In genomic region chr4:155668689-155669597, GRCm38 (mm10) we compare ENCODE assay signal across 8 mouse cellular contexts. TPM values are rescaled to one million over a fixed set of nuclear protein-coding genes. Genes with fewer than 3 reads are reported as not detected.
DNase-seq lines count a peak whose midpoint lies in the region; ATAC-seq lines count a peak whose summit lies in the region.

TSS of gene Mib2 (minus strand) at chr4:155669198.

- no peaks in the 10 kb centered on the region for H3K9me3 ChIP-seq in hindbrain, embryonic 12.5 days (replicated peaks)

- under 1% methylated on average over 73 of the region's 73 CpGs for WGBS in hindbrain, embryonic 12.5 days

- H3K4me3 ChIP-seq in hindbrain, embryonic 12.5 days: peak within 1 kb of the TSS; percentile 76

- peak; percentile 96 for DNase-seq in NIH3T3 (ENCODE audit: low read depth)
- DNase-seq in cerebellum, postnatal 10 days: peak; percentile 99
- DNase-seq in frontal cortex, postnatal 10 days (ENCODE audit: low spot score in 2 of 2): peak; percentile 97 to 98
- DNase-seq in layer of hippocampus, postnatal 14 days (ENCODE audit: low spot score in 2 of 2): peak; percentile 98 to 99
- peak; percentile 97 for DNase-seq in lung, postnatal 14 days
- peak; percentile 83 for DNase-seq in retina, adult 2 months (ENCODE audit: low read depth, low spot score)
- peak; percentile 96 to 97 for DNase-seq in thymus, postnatal 36 days

- peak within 1 kb of the TSS; percentile 91 for H3K4me2 ChIP-seq in hindbrain, embryonic 12.5 days (replicated peaks)

- H3K4me1 ChIP-seq in hindbrain, embryonic 12.5 days: peaks cover 11% of the 10 kb centered on the region

- H3K27ac ChIP-seq in hindbrain, embryonic 12.5 days: peak within 1 kb of the TSS; percentile 83

- H3K27me3 ChIP-seq in hindbrain, embryonic 12.5 days: no peaks in the 10 kb centered on the region

- ATAC-seq in hindbrain, embryonic 12.5 days (ENCODE audit: low FRiP score): peak; percentile 99

- peak within 1 kb of the TSS; percentile 69 for H3K9ac ChIP-seq in hindbrain, embryonic 12.5 days

- H3K36me3 ChIP-seq in hindbrain, embryonic 12.5 days: peaks cover 6% of the 10 kb centered on the region; the same call in 1 of the 2 replicates

RNA-seq across cellular contexts. Expression of gene Mib2, which starts in this region (rescaled TPM):
- 32.5 and 39.1 TPM in 2 replicates for polyA plus RNA-seq in hindbrain, embryonic 12.5 days (2016; fragmentation: Nextera tagmentation; extraction: Ambion mirVana)
- 10 to 100 TPM; 86.7 to 87.7 TPM for total RNA-seq in layer of hippocampus, postnatal 14 days (2021)

Comparison
In these comparisons a context has a peak if more than half of its experiments do, and no peak if none do; other contexts are left out.
1. Peak in every context shown above with its lines: DNase-seq, ATAC-seq, H3K4me3 ChIP-seq and H3K27ac ChIP-seq.